Mouse (Mus musculus) adrenal gland, adult 18-20 months (tissue): ENCODE data around the gene Brms1. TPM values are rescaled to one million over a fixed set of nuclear protein-coding genes. Genes with fewer than 3 reads are reported as not detected.

Source experiments
- DNase-seq, 2 experiments: peaks; one replicate each; pipeline ENCODE4 v3.0.0; 2021 to 2022; ENCODE audit warnings: low spot score in 2 of 2
- total RNA-seq, 2 experiments: library from RNA; stranded (reverse); gene quantifications; 1 replicate in 1 of 2; 2 replicates in 1 of 2; pipeline ENCODE4 v1.2.3; 2021

The Brms1 gene
- total RNA-seq, 2 experiments from 2014 or later = 28.4 to 29.3 TPM

DNA sequence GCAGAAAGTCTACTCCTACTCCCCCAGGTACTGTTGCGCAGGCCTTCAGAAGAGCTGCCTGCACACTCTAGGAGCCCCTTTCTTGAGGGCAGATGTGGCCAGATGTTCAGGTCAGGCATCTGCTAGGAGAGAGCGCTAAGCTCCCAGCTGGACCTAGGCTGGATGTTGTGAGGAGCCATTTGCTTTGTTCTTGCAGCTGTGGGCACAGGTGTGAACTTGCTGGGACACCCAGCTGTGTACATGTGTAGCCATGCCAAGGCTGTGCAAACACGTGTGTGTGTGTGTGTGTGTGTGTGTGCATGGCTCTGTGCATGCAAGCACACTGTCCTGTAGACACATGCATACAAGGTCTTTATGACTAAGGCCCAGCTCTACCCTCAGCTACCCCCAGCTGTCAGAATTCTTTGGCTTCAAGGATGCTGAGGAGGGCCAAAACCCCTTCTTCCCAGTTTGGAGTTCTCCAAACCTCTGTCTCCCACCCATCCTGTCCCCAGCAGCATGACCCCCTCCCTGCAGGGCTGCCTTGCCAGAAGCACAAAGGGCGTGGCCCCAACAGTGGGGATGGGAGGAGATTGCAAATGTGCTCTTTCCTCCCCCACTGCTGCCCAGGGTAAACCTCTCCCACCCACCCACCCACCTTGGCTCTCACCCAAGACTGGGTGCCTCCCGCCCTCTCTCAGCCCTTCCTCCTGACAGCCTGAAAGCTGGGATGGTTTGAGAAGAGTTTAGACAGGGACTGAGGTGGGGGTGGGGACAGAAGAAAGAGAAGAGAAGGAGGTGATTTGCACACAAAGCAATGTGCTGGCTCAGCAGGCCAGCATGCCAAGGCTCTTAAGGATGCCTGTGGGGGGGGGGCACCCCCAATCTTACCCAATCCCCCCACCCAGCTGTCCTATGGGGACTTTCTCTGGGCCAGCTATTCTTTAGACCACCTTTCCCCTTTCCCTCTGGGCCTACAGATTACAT, 19.5 kb downstream of the Brms1 start:
- DNase-seq = no peak

DNA sequence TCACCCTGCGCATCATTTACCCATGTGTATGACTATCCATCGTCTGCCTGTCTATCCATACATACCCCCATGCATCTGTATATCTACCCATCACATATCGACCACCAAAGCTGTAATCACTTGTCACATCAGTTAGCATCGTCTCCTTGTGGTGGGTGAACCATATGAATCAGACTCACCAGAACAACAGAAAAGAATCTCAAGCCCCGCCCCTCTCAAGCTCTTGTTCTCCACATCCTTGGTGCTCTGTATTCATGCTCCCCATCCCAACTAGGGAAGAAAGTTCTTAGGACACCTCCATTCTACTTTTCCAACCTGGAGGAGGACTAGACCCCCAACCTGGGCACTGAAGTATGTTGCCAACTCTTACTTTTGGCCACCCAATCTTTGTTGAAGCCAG, 20.9 kb downstream of the Brms1 start:
- DNase-seq = no peak

DNA sequence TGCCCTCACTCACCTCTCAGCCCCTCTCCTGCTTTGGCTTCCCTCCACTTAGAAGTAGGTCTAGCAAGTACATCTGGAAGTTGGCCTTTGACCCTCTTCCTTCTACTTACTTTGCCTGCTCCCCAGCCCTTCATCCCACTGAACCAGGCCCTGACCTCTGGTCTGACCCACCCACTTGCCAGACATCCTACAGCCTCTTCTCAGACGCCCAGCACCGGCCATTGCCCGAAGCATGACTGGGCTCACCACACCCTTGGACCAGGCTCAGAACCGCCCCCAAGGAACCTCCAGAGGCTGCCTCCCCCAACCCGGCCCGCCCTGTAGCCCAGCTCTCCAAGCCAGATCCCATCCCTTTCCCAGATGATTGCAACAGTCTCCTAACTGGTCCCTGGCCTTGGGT, 21.3 kb downstream of the Brms1 start:
- DNase-seq = no peak

DNA sequence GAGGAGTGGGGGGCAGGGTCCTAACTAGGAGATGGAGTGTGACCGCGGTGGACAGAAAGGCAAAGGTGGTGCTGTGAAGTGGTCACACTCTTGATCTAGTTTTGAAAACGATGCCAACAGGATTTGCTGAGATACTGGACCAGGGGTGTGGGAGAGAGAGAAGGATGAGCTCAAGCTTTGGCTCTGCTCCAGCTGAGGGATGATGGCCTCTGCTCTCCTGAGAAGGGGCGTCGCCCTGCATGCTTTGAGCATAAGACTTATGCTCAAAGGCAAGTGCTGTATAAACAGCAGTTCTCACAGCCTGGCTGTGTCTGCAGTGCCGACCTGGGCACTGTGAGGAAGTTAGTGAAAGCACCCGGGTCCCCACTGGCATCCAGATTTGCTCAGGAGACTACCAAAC, 23.9 kb downstream of the Brms1 start:
- DNase-seq = no peak

DNA sequence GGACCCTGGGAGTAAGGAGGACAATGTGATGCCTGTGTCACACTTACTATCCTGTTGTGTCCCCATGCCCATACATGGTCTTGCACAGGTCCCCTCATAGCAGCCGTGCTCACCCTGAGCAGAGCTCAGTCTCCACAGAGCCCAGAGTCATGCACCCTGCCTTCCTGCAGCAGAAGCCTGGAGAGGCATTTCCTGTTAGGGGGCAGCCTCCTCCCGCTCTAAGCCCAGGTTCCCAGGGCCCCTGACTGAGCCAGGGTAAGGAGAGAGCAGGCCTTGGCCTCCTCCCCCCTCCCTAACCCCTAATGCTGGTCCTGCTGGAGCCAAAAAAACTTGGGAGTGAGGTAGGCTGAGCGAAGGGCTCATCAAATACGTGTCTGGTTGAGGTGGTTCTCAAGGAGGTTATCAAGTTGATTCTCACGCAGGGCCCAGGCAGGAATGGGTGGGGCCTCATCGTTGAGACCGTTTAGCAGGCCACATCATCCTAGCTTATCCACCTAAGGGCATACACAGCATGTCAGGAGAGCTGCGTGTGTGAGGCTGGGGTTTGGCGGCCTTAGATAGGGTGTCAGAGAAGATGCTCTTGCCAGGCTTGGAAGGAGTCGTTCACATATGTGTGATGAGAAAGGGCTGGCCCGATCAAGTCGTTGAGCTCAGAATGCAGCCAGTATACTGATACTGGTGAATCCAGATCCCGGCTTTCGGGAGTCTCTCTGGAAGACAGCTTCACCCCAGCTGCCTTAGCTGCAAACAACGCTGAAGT, 26.1 kb downstream of the Brms1 start:
- DNase-seq = no peak

DNA sequence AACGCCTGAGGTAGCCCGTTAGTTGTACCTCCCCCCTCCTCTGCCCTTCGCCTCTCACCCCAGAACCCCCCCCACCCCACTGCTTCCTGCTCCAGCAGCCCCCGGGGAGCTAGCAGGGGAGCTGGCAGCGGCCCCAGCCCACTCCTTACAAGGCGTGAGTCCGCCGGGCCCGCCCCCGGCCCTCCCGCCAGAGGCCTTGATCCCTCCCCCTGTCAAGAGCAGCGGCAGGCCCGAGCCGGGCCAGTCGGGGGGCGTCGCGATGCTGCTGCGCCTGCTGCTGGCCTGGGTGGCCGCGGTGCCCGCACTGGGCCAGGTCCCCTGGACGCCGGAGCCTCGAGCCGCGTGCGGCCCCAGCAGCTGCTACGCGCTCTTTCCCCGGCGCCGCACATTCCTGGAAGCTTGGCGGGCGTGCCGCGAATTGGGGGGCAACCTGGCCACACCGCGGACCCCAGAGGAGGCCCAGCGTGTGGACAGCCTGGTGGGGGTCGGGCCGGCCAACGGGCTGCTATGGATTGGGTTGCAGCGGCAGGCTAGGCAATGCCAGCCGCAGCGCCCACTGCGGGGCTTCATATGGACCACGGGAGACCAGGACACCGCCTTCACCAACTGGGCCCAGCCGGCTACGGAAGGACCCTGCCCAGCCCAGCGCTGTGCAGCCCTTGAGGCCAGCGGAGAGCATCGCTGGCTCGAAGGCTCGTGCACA, 26.9 kb downstream of the Brms1 start, which contains the start of gene Cd248:
TSS of gene Cd248 (plus strand) at position 212 of the 703 bp plus-strand sequence.
- peak; percentile 28 to 56 for DNase-seq

DNA sequence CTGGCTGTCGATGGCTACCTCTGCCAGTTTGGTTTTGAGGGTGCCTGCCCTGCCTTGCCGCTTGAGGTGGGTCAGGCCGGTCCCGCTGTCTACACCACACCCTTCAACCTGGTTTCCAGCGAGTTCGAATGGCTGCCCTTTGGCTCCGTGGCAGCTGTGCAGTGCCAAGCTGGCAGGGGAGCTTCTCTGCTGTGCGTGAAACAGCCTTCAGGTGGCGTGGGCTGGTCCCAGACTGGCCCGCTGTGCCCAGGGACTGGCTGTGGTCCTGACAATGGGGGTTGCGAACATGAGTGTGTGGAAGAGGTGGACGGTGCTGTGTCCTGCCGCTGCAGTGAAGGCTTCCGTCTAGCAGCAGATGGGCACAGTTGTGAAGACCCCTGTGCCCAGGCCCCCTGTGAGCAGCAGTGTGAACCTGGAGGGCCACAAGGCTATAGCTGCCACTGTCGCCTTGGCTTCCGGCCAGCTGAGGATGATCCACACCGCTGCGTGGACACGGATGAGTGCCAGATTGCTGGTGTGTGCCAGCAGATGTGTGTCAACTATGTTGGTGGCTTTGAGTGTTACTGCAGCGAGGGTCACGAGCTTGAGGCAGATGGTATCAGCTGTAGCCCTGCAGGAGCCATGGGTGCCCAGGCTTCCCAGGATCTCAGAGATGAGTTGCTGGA, 27.5 kb downstream of the Brms1 start:
- no peak for DNase-seq

DNA sequence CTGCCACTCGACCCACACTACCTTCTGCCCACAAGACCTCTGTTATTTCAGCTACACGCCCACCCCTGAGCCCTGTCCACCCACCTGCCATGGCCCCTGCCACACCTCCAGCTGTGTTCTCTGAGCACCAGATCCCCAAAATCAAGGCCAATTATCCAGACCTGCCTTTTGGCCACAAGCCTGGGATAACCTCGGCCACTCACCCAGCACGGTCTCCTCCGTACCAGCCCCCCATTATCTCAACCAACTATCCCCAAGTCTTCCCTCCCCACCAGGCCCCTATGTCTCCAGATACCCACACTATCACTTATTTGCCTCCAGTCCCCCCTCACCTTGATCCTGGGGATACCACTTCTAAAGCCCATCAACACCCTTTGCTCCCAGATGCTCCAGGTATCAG, 28.3 kb downstream of the Brms1 start:
- no peak for DNase-seq

DNA sequence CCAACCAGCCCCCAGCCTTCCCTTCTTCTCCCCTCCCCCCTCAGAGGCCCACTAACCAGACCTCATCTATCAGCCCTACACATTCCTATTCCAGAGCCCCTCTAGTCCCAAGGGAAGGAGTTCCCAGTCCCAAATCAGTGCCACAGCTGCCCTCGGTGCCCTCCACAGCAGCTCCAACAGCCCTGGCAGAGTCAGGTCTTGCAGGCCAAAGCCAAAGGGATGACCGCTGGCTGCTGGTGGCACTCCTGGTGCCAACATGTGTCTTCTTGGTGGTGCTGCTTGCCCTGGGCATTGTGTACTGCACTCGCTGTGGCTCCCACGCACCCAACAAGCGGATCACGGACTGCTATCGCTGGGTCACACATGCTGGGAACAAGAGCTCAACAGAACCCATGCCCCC, 28.8 kb downstream of the Brms1 start:
- DNase-seq = no peak

DNA sequence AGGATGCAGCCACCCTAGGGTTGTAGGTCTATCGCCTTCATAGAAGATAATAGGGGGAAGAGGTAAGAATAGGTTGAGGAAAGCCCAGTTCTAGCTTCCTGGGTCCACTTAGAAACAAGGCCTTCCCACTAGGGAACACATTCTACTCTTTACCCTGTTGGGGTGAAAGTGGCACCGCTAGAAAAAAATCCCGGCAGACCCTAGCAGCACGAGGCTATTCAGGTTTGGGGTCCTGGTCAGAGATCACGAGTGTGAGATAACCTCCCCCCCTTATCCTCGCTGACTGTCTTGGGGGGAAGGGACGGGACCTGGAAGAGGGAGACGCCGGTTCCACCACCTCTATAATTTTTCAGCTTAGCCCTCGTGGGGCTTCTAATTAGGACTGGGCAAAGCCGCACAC, 29.9 kb downstream of the Brms1 start:
- DNase-seq = no peak

DNA sequence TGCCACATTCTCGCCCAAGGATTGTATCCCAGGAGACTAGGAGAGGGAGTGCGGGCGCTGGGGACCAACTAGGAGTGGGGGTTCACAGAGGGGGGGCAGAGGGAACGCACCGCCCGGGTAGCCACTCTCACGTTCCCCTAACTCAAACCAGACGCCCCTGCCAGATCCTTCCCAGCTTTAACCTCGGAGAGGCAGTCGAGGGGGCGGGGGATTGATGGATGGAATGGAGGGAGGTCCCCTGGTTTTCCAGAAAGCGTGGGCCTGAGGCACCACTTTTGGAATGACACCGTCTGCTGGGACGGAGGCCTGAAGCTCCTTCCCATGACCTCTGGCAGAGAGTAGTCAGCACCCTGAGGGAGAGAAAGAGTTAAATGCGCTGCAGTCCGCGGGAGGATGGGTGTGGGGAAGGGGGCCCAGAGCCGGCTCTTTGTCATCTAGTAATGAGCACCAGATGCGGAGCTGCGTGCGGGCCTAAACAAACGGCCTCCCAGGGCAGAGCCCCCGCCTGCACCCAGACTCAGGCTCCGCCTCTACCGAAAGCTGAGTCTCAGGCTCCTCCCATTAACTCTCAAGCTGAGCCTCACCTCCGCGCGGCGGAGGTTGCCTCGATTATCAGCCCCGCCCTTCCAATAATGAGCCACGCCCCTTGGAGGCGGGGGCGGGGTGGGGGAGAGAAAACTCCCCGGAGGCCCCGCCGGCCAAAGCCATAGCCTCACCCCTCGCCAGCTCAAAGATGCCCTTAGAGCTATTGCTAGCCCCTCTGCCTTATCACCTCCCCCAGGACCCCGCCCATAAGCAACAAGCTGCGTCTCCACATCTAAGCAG, 30.6 kb downstream of the Brms1 start:
- peak; percentile 72 to 75 for DNase-seq

DNA sequence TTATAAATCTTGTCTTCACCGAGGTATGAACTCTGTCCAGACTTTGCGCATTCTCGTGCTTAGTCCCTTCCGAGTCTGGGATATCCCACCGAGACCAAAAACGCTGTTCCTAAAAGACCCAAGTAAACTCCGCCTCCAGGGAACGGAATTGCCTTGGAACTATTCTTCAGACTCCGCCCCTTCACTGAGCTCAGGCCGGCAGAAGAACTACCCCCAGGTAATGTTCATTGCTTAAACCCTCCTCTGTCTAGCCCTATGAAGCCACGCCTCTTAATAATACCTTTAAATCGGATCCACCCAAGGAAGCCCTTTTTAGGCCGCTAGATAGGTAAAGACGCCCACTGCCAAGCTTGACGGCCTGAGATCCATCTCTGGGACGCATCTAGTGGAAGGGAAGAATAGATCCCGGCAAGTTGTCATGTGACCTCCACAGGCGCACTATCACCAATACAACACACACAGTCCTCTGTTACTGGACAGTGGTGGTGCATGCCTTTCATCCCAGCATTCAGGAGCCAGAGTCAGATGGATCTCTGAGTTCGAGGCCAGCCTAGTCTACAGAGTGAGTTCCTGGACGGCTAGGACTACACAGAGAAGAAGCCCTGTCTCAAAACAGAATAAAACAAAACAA, 31.4 kb downstream of the Brms1 start:
- no peak for DNase-seq

DNA sequence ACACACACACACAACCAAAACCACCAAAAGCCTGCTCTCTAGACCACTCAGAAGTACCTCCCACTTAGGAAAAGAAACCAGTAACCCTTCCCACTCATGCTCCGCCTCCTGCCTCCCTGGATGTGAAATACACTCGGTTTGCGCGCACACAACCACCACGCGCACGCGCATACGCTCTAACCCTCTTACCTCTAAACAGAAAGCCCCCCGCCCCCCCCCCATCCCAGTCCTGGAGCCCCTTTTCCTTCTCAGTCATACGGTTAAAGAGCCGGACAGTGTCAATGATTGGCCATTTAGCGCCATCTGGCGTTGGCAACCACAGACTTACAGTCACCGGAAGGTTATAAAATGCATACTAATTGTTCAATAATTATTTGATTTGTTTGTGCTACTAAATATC, 31.9 kb downstream of the Brms1 start:
- peak; percentile 42 to 69 for DNase-seq

DNA sequence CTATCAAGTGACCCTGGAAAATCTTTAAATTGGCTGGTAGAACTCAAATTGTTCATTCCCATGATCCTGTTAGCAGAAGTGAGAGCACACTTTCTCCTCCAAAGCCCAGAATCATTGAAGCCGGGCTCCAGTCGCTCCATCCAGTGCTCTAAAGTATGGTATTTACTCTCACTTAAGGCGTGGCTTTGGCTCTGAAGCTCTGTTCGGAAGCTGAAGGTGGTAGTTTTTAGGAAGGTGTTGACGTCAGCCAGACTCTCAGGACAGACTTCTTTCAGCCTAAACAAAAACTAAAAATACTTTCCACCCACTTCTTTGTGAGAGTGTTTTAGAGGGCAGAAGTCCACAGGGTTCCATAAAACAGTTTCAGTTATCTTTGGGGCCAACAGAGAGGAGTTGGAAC, 32.4 kb downstream of the Brms1 start:
- no peak for DNase-seq

DNA sequence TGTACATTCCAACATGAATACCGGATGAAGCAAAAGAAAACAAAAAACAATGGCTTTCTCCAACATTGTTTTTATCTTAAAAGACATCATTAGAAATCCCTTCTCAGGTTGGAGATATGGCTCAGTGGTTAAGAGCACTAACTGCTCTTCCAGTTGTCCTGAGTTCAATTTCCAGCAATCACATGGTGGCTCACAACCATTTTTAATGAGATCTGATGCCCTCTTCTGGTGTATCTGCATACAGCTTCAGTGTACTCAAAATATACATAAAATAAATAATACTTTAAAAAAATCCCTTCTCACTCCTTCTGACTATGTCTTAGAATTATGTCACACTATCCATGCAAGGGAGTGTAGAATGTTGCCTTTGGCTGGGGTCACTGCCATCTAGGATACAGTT, 38.1 kb downstream of the Brms1 start:
- DNase-seq = no peak

DNA sequence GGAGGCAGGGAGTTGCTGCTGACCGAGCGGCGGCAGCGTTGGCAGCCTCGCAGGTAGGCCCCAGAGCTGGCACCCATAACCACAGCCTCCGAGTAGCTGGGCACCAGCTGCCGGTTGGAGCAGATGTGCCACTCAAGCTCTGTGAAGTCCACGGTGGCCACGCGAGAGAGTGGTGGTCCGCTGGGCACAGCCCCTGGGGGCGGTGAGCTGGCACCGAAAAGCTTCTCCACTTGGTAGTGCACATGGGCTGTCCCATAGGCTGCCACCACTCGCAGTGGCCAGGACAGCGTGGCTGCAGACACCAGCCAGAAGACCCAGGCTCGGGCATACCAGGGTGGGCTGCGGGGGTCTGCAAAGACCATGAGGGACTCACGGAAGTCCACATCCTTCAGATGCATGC, 40.9 kb downstream of the Brms1 start:
- no peak for DNase-seq

DNA sequence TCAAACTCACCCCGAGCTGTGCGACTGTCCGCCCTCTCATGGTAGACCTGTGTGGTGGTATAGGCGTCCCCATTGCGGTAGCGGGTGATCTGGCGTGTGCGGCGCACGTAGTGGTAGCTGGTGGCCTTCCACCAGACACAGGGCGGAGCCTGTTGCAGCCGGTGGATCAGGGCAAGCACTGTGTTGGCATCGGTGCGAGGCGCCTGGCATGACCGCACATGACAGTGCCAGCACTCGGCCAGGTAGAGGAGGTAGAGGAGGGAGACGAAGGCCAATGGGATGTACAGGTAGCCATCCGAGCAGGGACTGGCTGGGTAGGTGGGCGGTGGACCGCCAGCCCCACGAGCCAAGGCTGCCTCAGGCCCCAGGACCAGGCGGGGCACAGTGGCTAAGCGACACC, 41.4 kb downstream of the Brms1 start:
- DNase-seq = no peak

DNA sequence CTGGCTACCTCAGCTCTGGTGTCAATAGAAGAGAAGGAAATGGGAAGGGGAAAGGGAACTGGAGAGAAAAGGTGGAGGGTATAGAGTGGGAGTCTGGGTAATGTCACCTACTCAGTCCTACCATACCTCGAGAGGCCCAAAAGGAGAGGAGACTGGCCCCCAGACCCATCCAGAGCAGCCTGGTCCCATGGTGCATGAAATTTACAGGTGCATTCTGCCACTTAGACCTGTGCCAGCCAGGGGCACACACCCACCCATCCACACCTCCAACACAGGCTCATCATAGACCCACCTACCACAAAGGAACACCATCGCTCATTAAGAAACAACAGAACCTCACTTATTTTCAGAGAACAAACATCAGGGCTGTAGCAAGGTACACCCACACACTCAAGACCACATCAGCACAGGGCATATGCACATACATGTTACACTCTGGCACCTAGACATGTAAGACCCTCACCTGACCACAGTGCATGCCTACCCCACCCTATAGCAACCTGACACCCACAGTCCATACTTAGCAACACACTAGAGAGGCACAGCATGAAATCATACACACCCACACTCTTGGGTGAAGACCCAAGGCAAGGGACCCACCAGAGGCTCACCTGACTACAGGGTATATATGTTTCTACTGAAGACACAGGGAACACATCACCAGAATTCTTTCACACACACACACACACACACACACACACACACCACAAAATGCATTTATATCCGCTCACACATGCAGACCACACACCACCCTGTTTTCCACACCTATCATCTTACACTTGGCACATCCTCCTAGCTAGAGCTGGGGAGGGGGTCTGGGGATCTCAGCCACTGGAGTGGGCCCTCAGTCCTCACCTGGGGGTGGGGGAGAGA, 43.0 kb downstream of the Brms1 start:
- DNase-seq = no peak

DNA sequence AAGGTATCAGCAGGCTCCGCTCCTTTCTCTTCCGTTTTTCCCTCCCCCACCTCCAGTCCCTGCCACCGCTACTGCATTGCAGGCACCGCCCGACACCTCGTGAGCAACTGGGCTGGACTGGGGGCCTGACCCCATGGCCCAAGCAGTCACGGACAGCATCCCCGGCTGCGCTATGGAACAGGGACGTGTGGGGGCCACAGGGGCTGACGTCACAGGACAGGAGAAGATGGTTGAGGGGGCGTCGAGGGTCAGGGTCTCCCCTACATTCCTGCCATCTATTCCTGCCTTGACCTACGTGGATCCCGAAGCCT, 43.6 kb downstream of the Brms1 start:
- DNase-seq = no peak
